Mouse (Mus musculus): ENCODE data around the gene Rnf181.

DNA sequence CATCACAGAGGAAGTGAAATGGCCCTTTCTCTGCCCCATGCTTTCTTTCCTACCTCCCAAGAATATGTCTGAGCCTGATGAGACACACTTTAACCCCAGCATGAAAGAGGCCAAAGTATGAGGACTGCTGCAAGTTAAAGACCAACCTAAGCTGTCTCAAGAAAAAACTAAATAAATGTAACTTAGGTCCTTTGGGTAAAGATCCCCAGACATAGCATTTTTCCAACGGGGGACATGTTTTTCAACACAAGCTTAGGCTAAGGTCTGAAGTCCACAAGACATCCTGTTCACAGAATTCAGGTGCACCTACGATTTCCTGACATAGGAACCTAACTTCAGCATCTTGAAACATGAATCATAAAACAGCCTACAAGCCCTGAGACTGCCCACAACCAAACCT, 16.5 kb downstream of the Rnf181 start:
- TF ChIP-seq TAL1 (IDR thresholded peaks at IDR 0.05; ENCODE audit: low read length) (no peak), GATA1 (IDR thresholded peaks at IDR 0.05; ENCODE audit: low read length) (no peak)

Measured in erythroblast, embryonic 14.5 days (primary cell).